Mouse (Mus musculus): ENCODE results near the gene Cd40lg. TPM values are rescaled to one million over a fixed set of nuclear protein-coding genes. Genes with fewer than 3 reads are reported as not detected.

Cd40lg gene
- polyA plus RNA-seq (2016; fragmentation: Nextera tagmentation; extraction: Ambion mirVana), result not detected in 2 replicates

DNA sequence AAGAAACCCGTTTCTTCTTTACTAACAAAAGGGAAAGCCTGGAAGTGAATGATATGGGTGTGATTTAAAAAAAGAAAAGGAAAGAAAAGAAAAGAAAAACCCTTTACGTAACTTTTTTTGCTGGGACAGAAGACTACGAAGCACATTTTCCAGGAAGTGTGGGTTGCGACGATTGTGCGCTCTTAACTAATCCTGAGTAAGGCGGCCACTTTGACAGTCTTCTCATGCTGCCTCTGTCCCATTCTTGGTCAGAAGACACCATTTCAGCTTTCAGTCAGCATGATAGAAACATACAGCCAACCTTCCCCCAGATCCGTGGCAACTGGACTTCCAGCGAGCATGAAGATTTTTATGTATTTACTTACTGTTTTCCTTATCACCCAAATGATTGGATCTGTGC, at the start of gene Cd40lg:
TSS of gene Cd40lg (plus strand) at position 268 of the 400 bp plus-strand sequence.
- Histone ChIP-seq H3K4me2 (no peak within 1 kb of the TSS), H3K4me3 (no peak within 1 kb of the TSS), H3K27me3 (replicated peaks) (no peaks in the 10 kb centered on the region), H3K9me3 (replicated peaks) (no peaks in the 10 kb centered on the region), H3K4me1 (replicated peaks) (no peaks in the 10 kb centered on the region), H3K27ac (ENCODE audit: poor library complexity, severe bottlenecking) (no peak within 1 kb of the TSS), H3K36me3 (no peaks in the 10 kb centered on the region), H3K9ac (no peak within 1 kb of the TSS)
- no peak for ATAC-seq (ENCODE audit: insufficient number of reproducible peaks, low FRiP score)
- 79% methylated on average over 9 of the region's 9 CpGs for WGBS

DNA sequence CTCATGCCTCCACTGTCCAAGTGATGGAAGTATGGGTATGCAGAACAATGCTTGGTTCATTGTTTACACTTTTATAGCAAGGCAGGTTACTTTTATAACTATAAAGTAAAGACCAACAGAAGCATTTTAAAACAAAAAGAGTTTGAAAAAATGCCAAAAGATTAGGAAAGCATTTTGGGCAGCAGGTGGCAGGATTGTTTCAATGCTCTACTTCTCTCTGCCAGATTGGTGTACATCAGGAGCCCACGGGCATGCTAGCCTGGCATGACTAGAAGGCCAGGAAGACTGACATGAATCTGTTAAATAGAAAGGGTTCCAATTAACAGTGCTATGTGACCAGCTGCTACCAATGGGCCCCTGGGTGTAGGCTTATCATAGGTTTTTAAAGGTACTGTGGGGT, 45.4 kb upstream of the Cd40lg start:
- Histone ChIP-seq H3K4me2 (no peak overlapping the region), H3K9ac (no peak overlapping the region), H3K4me3 (no peak overlapping the region), H3K27me3 (replicated peaks) (no peaks in the 10 kb centered on the region), H3K36me3 (no peaks in the 10 kb centered on the region), H3K9me3 (replicated peaks) (no peaks in the 10 kb centered on the region), H3K27ac (ENCODE audit: poor library complexity, severe bottlenecking) (no peak overlapping the region), H3K4me1 (replicated peaks) (no peaks in the 10 kb centered on the region)
- ATAC-seq (ENCODE audit: insufficient number of reproducible peaks, low FRiP score), result no peak
- WGBS, result 48% methylated on average over 1 of the region's 1 CpGs

- Histone ChIP-seq H3K4me3 (no peak overlapping the region), H3K4me1 (replicated peaks) (no peaks in the 10 kb centered on the region), H3K4me2 (no peak overlapping the region), H3K36me3 (no peaks in the 10 kb centered on the region), H3K27me3 (replicated peaks) (no peaks in the 10 kb centered on the region), H3K9me3 (replicated peaks) (no peaks in the 10 kb centered on the region), H3K9ac (no peak overlapping the region), H3K27ac (ENCODE audit: poor library complexity, severe bottlenecking) (no peak overlapping the region)
- no peak for ATAC-seq (ENCODE audit: insufficient number of reproducible peaks, low FRiP score)
These were observed 40.7 kb upstream of the Cd40lg start for GRCm38 (mm10) chrX:57171269-57171668.

GRCm38 (mm10) chrX:57177225-57177779, 34.6 kb upstream of the Cd40lg start:
- Histone ChIP-seq H3K4me2 (no peak overlapping the region), H3K9ac (no peak overlapping the region), H3K4me1 (replicated peaks) (no peaks in the 10 kb centered on the region), H3K27ac (ENCODE audit: poor library complexity, severe bottlenecking) (no peak overlapping the region), H3K36me3 (no peaks in the 10 kb centered on the region), H3K27me3 (replicated peaks) (no peaks in the 10 kb centered on the region), H3K4me3 (no peak overlapping the region), H3K9me3 (replicated peaks) (no peaks in the 10 kb centered on the region)
- ATAC-seq (ENCODE audit: insufficient number of reproducible peaks, low FRiP score), result no peak
- WGBS, result 90% methylated on average over 13 of the region's 13 CpGs

DNA sequence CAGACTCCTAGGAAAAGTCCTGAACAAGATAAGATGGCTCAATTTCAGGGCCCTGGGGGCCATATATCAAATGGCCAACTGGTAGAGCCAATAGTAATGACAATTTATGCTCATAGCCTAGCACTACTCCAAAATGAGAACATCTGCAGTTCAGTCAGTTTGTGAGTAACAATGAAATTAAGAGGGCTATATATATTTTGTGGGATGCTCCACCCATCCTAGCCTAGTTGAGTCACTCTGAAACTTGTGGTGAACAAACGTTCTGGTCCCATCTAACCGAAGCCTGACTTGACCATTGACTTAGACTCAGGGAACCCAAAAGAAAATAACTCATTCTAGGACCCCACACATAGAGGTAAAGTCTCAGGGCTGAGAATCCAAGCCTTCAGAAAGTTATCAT, 29.5 kb upstream of the Cd40lg start:
- no peak overlapping the region for H3K4me2 ChIP-seq
- H3K9me3 ChIP-seq (replicated peaks), result no peaks in the 10 kb centered on the region
- 78% methylated on average over 2 of the region's 2 CpGs for WGBS
- no peak overlapping the region for H3K4me3 ChIP-seq
- H3K9ac ChIP-seq, result no peak overlapping the region
- H3K27ac ChIP-seq (ENCODE audit: poor library complexity, severe bottlenecking), result no peak overlapping the region
- no peak for ATAC-seq (ENCODE audit: insufficient number of reproducible peaks, low FRiP score)
- H3K4me1 ChIP-seq (replicated peaks), result no peaks in the 10 kb centered on the region
- H3K36me3 ChIP-seq, result no peaks in the 10 kb centered on the region
- no peaks in the 10 kb centered on the region for H3K27me3 ChIP-seq (replicated peaks)

DNA sequence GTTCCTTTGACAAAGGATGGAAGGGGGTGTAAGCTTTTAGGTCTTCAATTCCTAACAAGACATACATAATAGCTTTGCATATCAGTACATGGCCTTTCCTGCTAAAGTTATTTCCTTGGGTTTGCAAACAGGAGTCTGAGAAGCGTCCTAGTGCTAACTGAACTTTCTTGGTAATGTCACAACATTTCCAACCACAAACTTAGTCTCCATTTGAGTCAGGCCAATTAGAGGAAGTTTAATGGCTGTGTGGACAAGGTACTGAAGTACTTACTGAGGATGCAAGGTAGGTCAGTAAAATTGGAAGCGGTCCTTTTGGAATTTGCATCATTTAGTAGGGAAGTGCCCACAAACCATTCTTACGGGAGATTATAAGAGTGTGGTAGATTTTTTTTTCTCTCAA, 28.6 kb upstream of the Cd40lg start:
- H3K9ac ChIP-seq, result no peak overlapping the region
- no peaks in the 10 kb centered on the region for H3K27me3 ChIP-seq (replicated peaks)
- H3K4me2 ChIP-seq, result no peak overlapping the region
- H3K9me3 ChIP-seq (replicated peaks), result no peaks in the 10 kb centered on the region
- H3K4me3 ChIP-seq, result no peak overlapping the region
- no peaks in the 10 kb centered on the region for H3K36me3 ChIP-seq
- 86% methylated on average over 3 of the region's 3 CpGs for WGBS
- H3K27ac ChIP-seq (ENCODE audit: poor library complexity, severe bottlenecking), result no peak overlapping the region
- no peaks in the 10 kb centered on the region for H3K4me1 ChIP-seq (replicated peaks)
- no peak for ATAC-seq (ENCODE audit: insufficient number of reproducible peaks, low FRiP score)

DNA sequence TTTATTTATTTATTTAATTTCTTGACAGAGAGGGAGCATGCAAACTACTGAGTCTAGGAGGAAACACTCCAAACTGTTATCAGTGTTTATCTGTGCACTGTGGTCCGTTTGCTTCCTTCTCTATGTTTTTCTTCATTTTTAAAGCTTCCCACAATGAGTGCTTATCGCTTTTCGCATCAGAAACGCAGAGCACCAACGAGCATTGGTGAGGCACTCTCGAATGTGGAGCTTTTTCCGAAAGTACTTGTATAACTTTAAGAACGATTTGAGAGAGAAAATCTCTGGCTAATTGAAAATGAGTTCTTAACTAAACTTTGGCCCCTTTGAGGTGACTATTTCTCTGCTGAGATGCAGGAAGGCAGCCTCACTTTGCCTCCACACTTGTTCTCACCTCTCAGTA, 24.6 kb upstream of the Cd40lg start:
- H3K4me3 ChIP-seq, result no peak overlapping the region
- no peak overlapping the region for H3K9ac ChIP-seq
- H3K27ac ChIP-seq (ENCODE audit: poor library complexity, severe bottlenecking), result no peak overlapping the region
- 62% methylated on average over 8 of the region's 8 CpGs for WGBS
- no peaks in the 10 kb centered on the region for H3K36me3 ChIP-seq
- H3K27me3 ChIP-seq (replicated peaks), result no peaks in the 10 kb centered on the region
- H3K9me3 ChIP-seq (replicated peaks), result no peaks in the 10 kb centered on the region
- ATAC-seq (ENCODE audit: insufficient number of reproducible peaks, low FRiP score), result no peak
- no peaks in the 10 kb centered on the region for H3K4me1 ChIP-seq (replicated peaks)
- no peak overlapping the region for H3K4me2 ChIP-seq

DNA sequence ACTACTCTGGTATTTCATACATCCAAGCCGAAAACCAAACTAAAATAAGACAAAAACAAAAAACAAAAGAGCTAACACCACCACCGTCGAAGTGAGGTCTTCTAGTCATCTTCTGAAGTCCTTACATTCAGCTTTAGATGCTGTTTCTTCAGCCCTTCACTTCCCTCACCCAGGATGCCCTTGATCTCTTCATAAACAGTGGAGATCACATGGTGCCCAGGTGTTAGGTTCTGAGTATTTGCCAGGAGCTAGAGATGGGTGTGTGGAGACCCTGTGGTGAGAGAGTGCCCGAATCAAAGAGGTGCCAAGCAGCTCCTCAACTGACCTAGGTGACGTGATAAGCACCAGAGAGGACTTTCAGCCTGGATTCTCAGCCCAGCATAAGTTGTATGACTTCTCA, 22.6 kb upstream of the Cd40lg start:
- Histone ChIP-seq H3K27ac (ENCODE audit: poor library complexity, severe bottlenecking) (no peak overlapping the region), H3K36me3 (no peaks in the 10 kb centered on the region), H3K9ac (no peak overlapping the region), H3K9me3 (replicated peaks) (no peaks in the 10 kb centered on the region), H3K4me1 (replicated peaks) (no peaks in the 10 kb centered on the region), H3K4me2 (no peak overlapping the region), H3K27me3 (replicated peaks) (no peaks in the 10 kb centered on the region), H3K4me3 (no peak overlapping the region)
- no peak for ATAC-seq (ENCODE audit: insufficient number of reproducible peaks, low FRiP score)
- 65% methylated on average over 5 of the region's 5 CpGs for WGBS

- H3K27me3 ChIP-seq (replicated peaks), result no peaks in the 10 kb centered on the region
- no peak overlapping the region for H3K4me2 ChIP-seq
- 75% methylated on average over 9 of the region's 9 CpGs for WGBS
- no peak for ATAC-seq (ENCODE audit: insufficient number of reproducible peaks, low FRiP score)
- H3K27ac ChIP-seq (ENCODE audit: poor library complexity, severe bottlenecking), result no peak overlapping the region
- H3K4me1 ChIP-seq (replicated peaks), result no peaks in the 10 kb centered on the region
- no peak overlapping the region for H3K4me3 ChIP-seq
- H3K9me3 ChIP-seq (replicated peaks), result no peaks in the 10 kb centered on the region
- no peak overlapping the region for H3K9ac ChIP-seq
- no peaks in the 10 kb centered on the region for H3K36me3 ChIP-seq
These were observed 15.6 kb upstream of the Cd40lg start for GRCm38 (mm10) chrX:57196319-57196718.

GRCm38 (mm10) chrX:57198036-57198435, 13.9 kb upstream of the Cd40lg start:
- 43% methylated on average over 2 of the region's 2 CpGs for WGBS
- Histone ChIP-seq H3K36me3 (no peaks in the 10 kb centered on the region), H3K27ac (ENCODE audit: poor library complexity, severe bottlenecking) (no peak overlapping the region), H3K27me3 (replicated peaks) (no peaks in the 10 kb centered on the region), H3K9ac (no peak overlapping the region), H3K9me3 (replicated peaks) (no peaks in the 10 kb centered on the region), H3K4me1 (replicated peaks) (no peaks in the 10 kb centered on the region), H3K4me2 (no peak overlapping the region), H3K4me3 (no peak overlapping the region)
- ATAC-seq (ENCODE audit: insufficient number of reproducible peaks, low FRiP score), result no peak

DNA sequence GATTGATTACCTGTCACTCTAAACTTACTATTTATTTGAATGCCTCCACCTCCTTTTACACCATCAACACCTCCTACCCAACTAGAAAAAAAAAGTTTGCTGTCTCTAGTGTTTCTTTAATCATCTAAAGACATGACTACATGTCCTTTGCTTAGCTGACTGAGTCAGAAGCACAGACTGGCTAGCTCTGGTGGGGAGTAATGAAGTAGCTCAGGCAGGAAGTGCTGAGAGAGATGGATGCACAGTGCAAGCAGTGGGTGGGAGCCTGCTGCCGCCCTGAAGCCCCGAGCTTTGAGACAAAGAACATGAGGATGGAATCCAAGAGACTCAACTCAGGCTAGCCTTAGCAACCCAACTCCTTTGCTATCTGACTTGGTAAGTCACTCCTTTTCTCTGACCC, 11.5 kb upstream of the Cd40lg start:
- WGBS, result 58% methylated on average over 2 of the region's 2 CpGs
- H3K9ac ChIP-seq, result no peak overlapping the region
- ATAC-seq (ENCODE audit: insufficient number of reproducible peaks, low FRiP score), result no peak
- no peaks in the 10 kb centered on the region for H3K9me3 ChIP-seq (replicated peaks)
- H3K27ac ChIP-seq (ENCODE audit: poor library complexity, severe bottlenecking), result no peak overlapping the region
- no peaks in the 10 kb centered on the region for H3K36me3 ChIP-seq
- H3K4me2 ChIP-seq, result no peak overlapping the region
- H3K27me3 ChIP-seq (replicated peaks), result no peaks in the 10 kb centered on the region
- no peak overlapping the region for H3K4me3 ChIP-seq
- H3K4me1 ChIP-seq (replicated peaks), result no peaks in the 10 kb centered on the region

GRCm38 (mm10) chrX:57210591-57210990, 1.4 kb upstream of the Cd40lg start:
- no peaks in the 10 kb centered on the region for H3K4me1 ChIP-seq (replicated peaks)
- no peak overlapping the region for H3K4me2 ChIP-seq
- H3K9ac ChIP-seq, result no peak overlapping the region
- H3K27me3 ChIP-seq (replicated peaks), result no peaks in the 10 kb centered on the region
- ATAC-seq (ENCODE audit: insufficient number of reproducible peaks, low FRiP score), result no peak
- no peak overlapping the region for H3K27ac ChIP-seq (ENCODE audit: poor library complexity, severe bottlenecking)
- no peaks in the 10 kb centered on the region for H3K9me3 ChIP-seq (replicated peaks)
- 52% methylated on average over 1 of the region's 1 CpGs for WGBS
- H3K4me3 ChIP-seq, result no peak overlapping the region
- H3K36me3 ChIP-seq, result no peaks in the 10 kb centered on the region

Data from heart, embryonic 12.5 days (tissue).